Mouse (Mus musculus) forebrain, embryonic 14.5 days (tissue): ENCODE data around the gene Mettl24. TPM values are rescaled to one million over a fixed set of nuclear protein-coding genes. Genes with fewer than 3 reads are reported as not detected.

Source experiments
- ATAC-seq: fragments of 200-750 bp; cut with Nextera tagmentation; 2 replicates; pipeline ENCODE4 v1.8.0; 2017; ENCODE audit warnings: mild to moderate bottlenecking, moderate library complexity
- DNase-seq: peaks from one replicate; pipeline ENCODE4 v3.0.0-alpha.2; 2015; ENCODE audit warnings: low spot score
- H3K27ac ChIP-seq: fragments of 300-500 bp; sonication (generic); 2 replicates; pipeline ENCODE4 v1.5.1; 2014; ENCODE audit warnings: low read depth, mild to moderate bottlenecking, control low read depth, low read length, moderate library complexity
- H3K27me3 ChIP-seq: fragments of 300-500 bp; sonication (generic); replicated peaks from 2 replicates; pipeline ENCODE4 v1.6.1; 2014; ENCODE audit warnings: low read length, control low read depth, mixed read lengths; ENCODE audit not compliant: control insufficient read depth, insufficient read depth
- H3K36me3 ChIP-seq: fragments of 300-500 bp; sonication (generic); 2 replicates; pipeline ENCODE4 v1.6.1; 2014; ENCODE audit warnings: low read length, control low read depth; ENCODE audit not compliant: control insufficient read depth, insufficient read depth
- H3K4me1 ChIP-seq: fragments of 300-500 bp; sonication (generic); 2 replicates; pipeline ENCODE4 v1.6.1; 2014; ENCODE audit warnings: antibody characterized with exemption, low read length, control low read depth; ENCODE audit not compliant: control insufficient read depth, insufficient read depth
- H3K4me2 ChIP-seq: fragments of 300-500 bp; sonication (generic); 2 replicates; pipeline ENCODE4 v1.6.1; 2014; ENCODE audit warnings: mild to moderate bottlenecking, control low read depth, low read length
- H3K4me3 ChIP-seq: fragments of 300-500 bp; sonication (generic); 2 replicates; pipeline ENCODE4 v1.5.1; 2014; ENCODE audit warnings: low read depth, low read length, control low read depth
- H3K9ac ChIP-seq: fragments of 300-500 bp; sonication (generic); 2 replicates; pipeline ENCODE4 v1.6.1; 2014; ENCODE audit warnings: mild to moderate bottlenecking, low read length, control low read depth, moderate library complexity
- H3K9me3 ChIP-seq: fragments of 300-500 bp; sonication (generic); replicated peaks from 2 replicates; pipeline ENCODE4 v1.6.1; 2016; ENCODE audit warnings: low read length, control low read depth, mixed read lengths; ENCODE audit not compliant: control insufficient read depth
- whole genome bisulfite sequencing: fragments of 180-500 bp; shearing (Covaris S2); extraction: QIAGEN DNeasy Blood & Tissue Kit; methylation state at CpG from one replicate; pipeline ENCODE4 v1.1.7; 2014; 5-methylcytosine and 5-hydroxymethylcytosine counted together
- polyA plus RNA-seq: library from polyadenylated mRNA; unstranded; fragments of >200 nt; fragmentation: Nextera tagmentation; extraction: Ambion mirVana; gene quantifications from 2 replicates; pipeline ENCODE4 v1.2.1, GENCODE M21; 2014

Gene Mettl24
- polyA plus RNA-seq, 1 experiment from 2014 or later = 0.29 TPM

GRCm38 (mm10) chr10:40645346-40645745 lies 37.7 kb upstream of the Mettl24 start:
- DNase-seq (no peak), ATAC-seq (no peak)
- Histone ChIP-seq H3K27me3 (no peaks in the 10 kb centered on the region), H3K4me1 (no peaks in the 10 kb centered on the region), H3K4me2 (no peak overlapping the region), H3K9me3 (no peaks in the 10 kb centered on the region), H3K36me3 (no peaks in the 10 kb centered on the region), H3K4me3 (no peak overlapping the region), H3K27ac (no peak overlapping the region), H3K9ac (no peak overlapping the region)
- 84% methylated on average over 1 of the region's 1 CpGs for WGBS

DNA sequence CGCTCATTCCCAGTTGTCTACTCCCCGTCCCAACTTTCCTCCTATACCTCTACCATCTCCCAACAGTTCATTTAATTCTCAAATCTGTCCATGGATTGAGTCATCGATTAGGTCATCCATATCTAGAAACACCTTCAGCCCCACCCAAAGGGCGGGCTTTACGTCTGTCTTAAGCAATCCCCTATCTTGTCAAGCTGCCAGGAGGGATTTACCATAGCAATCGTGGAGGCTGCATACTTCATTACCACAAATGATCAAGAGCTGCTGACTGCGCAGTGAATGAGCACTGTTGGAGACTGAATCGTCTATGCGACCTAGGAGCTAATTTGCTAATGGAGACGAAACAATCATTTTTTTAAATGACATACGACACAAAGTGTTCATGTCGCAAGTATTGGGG lies 34.3 kb upstream of the Mettl24 start:
- Histone ChIP-seq H3K27ac (no peak overlapping the region), H3K4me2 (no peak overlapping the region), H3K27me3 (no peaks in the 10 kb centered on the region), H3K4me1 (peaks cover 6% of the 10 kb centered on the region; the same call in 1 of the 2 replicates), H3K4me3 (no peak overlapping the region), H3K36me3 (no peaks in the 10 kb centered on the region), H3K9me3 (no peaks in the 10 kb centered on the region), H3K9ac (no peak overlapping the region)
- DNase-seq = no peak
- ATAC-seq = no peak
- 77% methylated on average over 12 of the region's 12 CpGs for WGBS

GRCm38 (mm10) chr10:40649634-40650033 lies 33.4 kb upstream of the Mettl24 start:
- ATAC-seq (no peak), DNase-seq (peak; percentile 76)
- Histone ChIP-seq H3K27me3 (no peaks in the 10 kb centered on the region), H3K27ac (no peak overlapping the region), H3K4me1 (peaks cover 6% of the 10 kb centered on the region; the same call in 1 of the 2 replicates), H3K36me3 (no peaks in the 10 kb centered on the region), H3K9ac (no peak overlapping the region), H3K4me3 (no peak overlapping the region), H3K9me3 (no peaks in the 10 kb centered on the region), H3K4me2 (no peak overlapping the region)
- 25% methylated on average over 4 of the region's 4 CpGs for WGBS

- Histone ChIP-seq H3K36me3 (no peaks in the 10 kb centered on the region), H3K9ac (no peak overlapping the region), H3K4me1 (peaks cover 6% of the 10 kb centered on the region; the same call in 1 of the 2 replicates), H3K4me2 (no peak overlapping the region), H3K9me3 (no peaks in the 10 kb centered on the region), H3K4me3 (no peak overlapping the region), H3K27me3 (no peaks in the 10 kb centered on the region), H3K27ac (no peak overlapping the region)
- 48% methylated on average over 2 of the region's 2 CpGs for WGBS
- no peak for DNase-seq
- ATAC-seq = no peak
Measured at GRCm38 (mm10) chr10:40651676-40652075, 31.4 kb upstream of the Mettl24 start.

- DNase-seq = no peak
Measured at GRCm38 (mm10) chr10:40665270-40665669, 17.8 kb upstream of the Mettl24 start.

DNA sequence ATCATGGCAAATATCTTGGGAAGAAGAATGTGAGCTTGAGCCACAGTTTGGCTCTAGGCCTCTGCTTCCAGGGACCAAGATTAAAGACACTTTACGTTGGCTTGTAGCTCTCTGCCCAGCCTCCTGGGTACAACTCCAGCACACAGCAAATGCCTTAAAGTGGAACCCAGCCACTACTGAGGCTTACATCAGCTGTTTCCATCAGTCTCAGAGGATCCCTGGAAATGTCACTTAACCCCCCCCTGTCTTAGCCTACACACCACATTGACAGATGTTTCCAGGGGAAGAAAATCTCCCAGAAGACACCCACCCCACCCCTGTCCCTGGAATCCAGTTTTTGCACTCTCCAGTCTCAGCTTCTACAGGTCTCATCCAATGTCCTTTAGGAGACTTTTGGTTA lies 16.1 kb upstream of the Mettl24 start:
- Histone ChIP-seq H3K4me3 (no peak overlapping the region), H3K36me3 (no peaks in the 10 kb centered on the region), H3K9ac (no peak overlapping the region), H3K27ac (no peak overlapping the region), H3K27me3 (no peaks in the 10 kb centered on the region), H3K4me1 (no peaks in the 10 kb centered on the region), H3K4me2 (no peak overlapping the region), H3K9me3 (no peaks in the 10 kb centered on the region)
- no peak for ATAC-seq
- DNase-seq = no peak
- WGBS = 95% methylated on average over 1 of the region's 1 CpGs

More at GRCm38 (mm10) chr10:40665270-40665669, 17.8 kb upstream of the Mettl24 start:
- Histone ChIP-seq H3K9ac (no peak overlapping the region), H3K27me3 (no peaks in the 10 kb centered on the region), H3K9me3 (no peaks in the 10 kb centered on the region), H3K27ac (no peak overlapping the region), H3K4me3 (no peak overlapping the region), H3K4me2 (no peak overlapping the region), H3K4me1 (no peaks in the 10 kb centered on the region), H3K36me3 (no peaks in the 10 kb centered on the region)
- 88% methylated on average over 3 of the region's 3 CpGs for WGBS
- no peak for ATAC-seq

DNA sequence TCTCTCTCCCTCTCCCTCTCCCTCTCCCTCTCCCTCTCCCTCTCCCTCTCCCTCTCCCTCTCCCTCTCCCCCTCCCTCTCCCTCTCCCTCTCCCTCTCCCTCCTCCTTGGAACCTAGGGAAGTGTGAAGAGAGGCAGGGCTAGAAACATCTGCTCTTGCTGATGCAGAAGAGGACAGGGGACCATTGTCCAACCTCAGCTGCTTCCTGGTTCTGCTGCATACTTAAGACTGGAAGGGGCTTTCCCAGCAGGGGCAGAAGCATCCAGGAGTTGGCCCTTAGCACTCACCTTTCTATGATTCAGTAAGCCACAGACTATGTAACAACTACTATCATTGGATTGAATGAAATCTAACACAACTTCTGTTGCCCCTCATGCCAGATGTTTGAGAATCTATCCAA lies 14.4 kb upstream of the Mettl24 start:
- H3K4me2 ChIP-seq = no peak overlapping the region
- H3K4me3 ChIP-seq = no peak overlapping the region
- no peaks in the 10 kb centered on the region for H3K4me1 ChIP-seq
- ATAC-seq (no peak), DNase-seq (no peak)
- H3K27me3 ChIP-seq = no peaks in the 10 kb centered on the region
- H3K9me3 ChIP-seq = no peaks in the 10 kb centered on the region
- no peaks in the 10 kb centered on the region for H3K36me3 ChIP-seq
- H3K9ac ChIP-seq = no peak overlapping the region
- no peak overlapping the region for H3K27ac ChIP-seq

DNA sequence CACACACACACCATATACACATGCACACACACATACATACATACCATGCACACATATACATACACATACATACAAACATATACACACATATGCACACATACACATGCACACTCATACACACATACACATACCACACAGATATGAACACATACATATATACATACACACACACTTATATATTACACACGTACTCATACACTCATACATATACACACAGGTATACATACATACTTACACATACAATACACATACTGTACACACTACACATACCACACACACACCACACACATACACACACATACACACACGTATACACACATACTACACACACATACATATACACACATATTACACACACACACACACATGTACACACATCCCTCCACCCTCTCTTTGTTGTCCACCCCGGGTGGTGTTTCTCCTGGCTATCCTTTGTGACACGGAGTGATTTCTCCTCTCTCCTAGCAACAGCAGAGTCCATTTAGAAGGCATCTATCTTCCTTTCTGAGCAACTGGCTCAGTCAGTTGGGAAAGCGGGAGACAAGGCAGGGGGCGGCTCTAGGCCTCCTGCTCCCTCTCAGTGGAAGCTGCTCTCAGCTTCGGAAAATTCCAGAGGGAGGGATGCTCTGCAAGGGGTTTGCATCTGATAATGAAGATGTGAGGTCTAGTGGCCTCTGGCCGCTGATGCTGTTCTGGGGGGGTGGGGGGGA lies 10.3 kb upstream of the Mettl24 start:
- ATAC-seq (no peak), DNase-seq (no peak)
- no peak overlapping the region for H3K4me3 ChIP-seq
- H3K36me3 ChIP-seq = no peaks in the 10 kb centered on the region
- H3K9ac ChIP-seq = no peak overlapping the region
- H3K9me3 ChIP-seq = no peaks in the 10 kb centered on the region
- no peaks in the 10 kb centered on the region for H3K27me3 ChIP-seq
- no peak overlapping the region for H3K27ac ChIP-seq
- H3K4me1 ChIP-seq = peaks cover 4% of the 10 kb centered on the region; the same call in 1 of the 2 replicates
- no peak overlapping the region for H3K4me2 ChIP-seq
- 60% methylated on average over 8 of the region's 8 CpGs for WGBS

GRCm38 (mm10) chr10:40673297-40673665 lies 9.8 kb upstream of the Mettl24 start:
- H3K27ac ChIP-seq = no peak overlapping the region
- ATAC-seq (no peak), DNase-seq (no peak)
- no peak overlapping the region for H3K4me2 ChIP-seq
- H3K4me1 ChIP-seq = peaks cover 4% of the 10 kb centered on the region; the same call in 1 of the 2 replicates
- no peaks in the 10 kb centered on the region for H3K36me3 ChIP-seq
- H3K27me3 ChIP-seq = no peaks in the 10 kb centered on the region
- 65% methylated on average over 7 of the region's 7 CpGs for WGBS
- H3K4me3 ChIP-seq = no peak overlapping the region
- H3K9me3 ChIP-seq = no peaks in the 10 kb centered on the region
- no peak overlapping the region for H3K9ac ChIP-seq
